Mouse (Mus musculus): ENCODE data around the gene 1700001C02Rik. TPM values are rescaled to one million over a fixed set of nuclear protein-coding genes. Genes with fewer than 3 reads are reported as not detected.

1700001C02Rik gene
- total RNA-seq, 1 experiment, result not detected

DNA sequence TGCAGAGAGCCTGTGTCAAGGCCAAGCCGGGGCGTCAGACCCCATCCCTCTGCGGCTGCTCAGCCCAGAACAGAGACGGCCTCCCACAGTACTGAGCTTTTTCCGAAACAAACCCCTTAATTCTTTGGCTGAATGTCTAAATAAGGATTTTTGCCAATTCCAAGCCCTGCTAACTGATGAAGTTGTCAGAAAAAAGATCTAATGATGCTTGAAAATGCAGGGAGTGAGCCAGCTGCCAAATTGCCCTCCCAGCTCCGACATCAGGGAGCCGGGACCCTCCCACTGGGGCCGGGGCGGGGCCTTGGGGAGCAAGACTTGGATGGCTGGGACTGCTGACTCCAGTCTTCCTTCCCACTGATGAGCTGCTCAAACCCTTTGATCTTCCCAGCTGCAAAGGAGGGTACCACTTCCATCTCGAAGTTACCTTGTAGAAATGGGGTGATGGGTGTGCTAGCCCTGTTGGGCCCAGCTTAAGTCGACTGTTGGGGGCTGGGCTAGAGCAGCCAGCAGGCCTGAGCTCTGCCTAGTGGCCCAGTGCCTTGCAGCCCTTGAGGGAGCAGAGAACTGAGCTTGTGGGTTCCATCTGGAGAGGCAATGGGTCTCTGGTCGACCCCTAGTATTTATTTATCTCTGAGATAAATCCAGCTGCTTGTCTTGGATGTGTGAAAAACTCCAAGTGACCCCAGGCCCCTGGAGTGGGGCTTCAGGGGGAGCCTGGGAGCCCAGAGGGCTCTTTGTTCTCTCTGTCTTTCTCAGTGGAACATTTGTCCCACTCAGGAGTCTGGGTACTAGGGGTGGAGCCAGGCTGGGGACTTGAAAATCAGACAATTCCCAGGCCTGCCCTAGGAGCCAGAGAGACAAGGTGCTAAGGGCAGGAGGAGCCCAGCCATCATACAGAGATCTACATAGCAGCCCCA lies 60.3 kb downstream of the 1700001C02Rik start:
- in situ Hi-C loops (cut with MboI; ENCODE audit: low sequenced_read_pairs in 2 of 2, unreplicated experiment in 2 of 2), result no loop called here
- Histone ChIP-seq H3K9me3 (ENCODE audit: control insufficient read depth, insufficient read depth, low read depth, low read length) (no peaks in the 10 kb centered on the region), H3K4me3 (ENCODE audit: insufficient read depth in 1 of 2, low read depth in 1 of 2, low read length in 2 of 2, poor library complexity in 1 of 2, severe bottlenecking in 1 of 2) (no peak overlapping the region), H3K9ac (ENCODE audit: insufficient read depth, low read depth, low read length, poor library complexity, severe bottlenecking) (no peak overlapping the region), H3K36me3 (ENCODE audit: control insufficient read depth, insufficient read depth, low read length, poor library complexity, severe bottlenecking) (no peaks in the 10 kb centered on the region), H3K4me1 (ENCODE audit: control insufficient read depth in 2 of 2, insufficient read depth in 2 of 2, low read length in 2 of 2, poor library complexity in 1 of 2) (no peaks in the 10 kb centered on the region; a peak in 1 of 4 replicates), H3K27ac (ENCODE audit: insufficient read depth, low read depth, low read length, poor library complexity, severe bottlenecking) (no peak overlapping the region)
- no peak for TF ChIP-seq ZNF384 (IDR thresholded peaks at IDR 0.05; ENCODE audit: low read depth, low read length)
- no peak for TF ChIP-seq CHD2 (IDR thresholded peaks at IDR 0.05; ENCODE audit: low read depth, low read length)
- TF ChIP-seq ZC3H11A (IDR thresholded peaks at IDR 0.05; ENCODE audit: borderline replicate concordance, low read depth, low read length), result no peak
- TF ChIP-seq MAFK (IDR thresholded peaks at IDR 0.05; ENCODE audit: insufficient read depth, low read depth, low read length), result no peak
- TF ChIP-seq HCFC1 (IDR thresholded peaks at IDR 0.05; ENCODE audit: borderline replicate concordance, insufficient read depth, low read length), result no peak
- DNase-seq (ENCODE audit: low read depth, low spot score), result no peak

DNA sequence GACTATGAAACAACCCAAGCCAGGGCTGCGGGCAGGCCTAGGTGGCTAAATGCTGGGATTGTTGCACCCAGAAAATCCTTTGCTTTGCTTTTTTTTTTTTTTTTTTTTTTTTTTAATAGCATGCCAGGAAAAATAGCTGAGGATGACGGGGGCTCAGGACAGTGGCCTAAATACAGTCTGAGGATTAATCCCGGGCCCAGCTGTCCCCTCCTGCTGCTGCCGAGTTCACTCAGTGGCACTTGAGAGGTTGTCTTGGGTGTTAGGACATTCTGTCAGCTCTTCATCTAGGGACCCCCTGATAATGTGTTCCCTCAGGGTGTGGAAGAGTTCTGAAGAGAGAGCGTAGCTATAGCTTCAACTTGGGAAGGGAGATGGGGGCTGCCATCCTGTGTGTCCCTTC lies 61.3 kb downstream of the 1700001C02Rik start:
- H3K27ac ChIP-seq (ENCODE audit: insufficient read depth, low read depth, low read length, poor library complexity, severe bottlenecking), result no peak overlapping the region
- no peak for DNase-seq (ENCODE audit: low read depth, low spot score)
- in situ Hi-C loops (cut with MboI; ENCODE audit: low sequenced_read_pairs in 2 of 2, unreplicated experiment in 2 of 2), result no loop called here
- H3K4me3 ChIP-seq (ENCODE audit: insufficient read depth in 1 of 2, low read depth in 1 of 2, low read length in 2 of 2, poor library complexity in 1 of 2, severe bottlenecking in 1 of 2), result no peak overlapping the region
- H3K9ac ChIP-seq (ENCODE audit: insufficient read depth, low read depth, low read length, poor library complexity, severe bottlenecking), result no peak overlapping the region
- no peaks in the 10 kb centered on the region for H3K9me3 ChIP-seq (ENCODE audit: control insufficient read depth, insufficient read depth, low read depth, low read length)
- H3K36me3 ChIP-seq (ENCODE audit: control insufficient read depth, insufficient read depth, low read length, poor library complexity, severe bottlenecking), result no peaks in the 10 kb centered on the region
- no peak for TF ChIP-seq ZC3H11A (IDR thresholded peaks at IDR 0.05; ENCODE audit: borderline replicate concordance, low read depth, low read length)
- no peak for TF ChIP-seq MAFK (IDR thresholded peaks at IDR 0.05; ENCODE audit: insufficient read depth, low read depth, low read length)
- TF ChIP-seq ZNF384 (IDR thresholded peaks at IDR 0.05; ENCODE audit: low read depth, low read length), result no peak
- no peak for TF ChIP-seq HCFC1 (IDR thresholded peaks at IDR 0.05; ENCODE audit: borderline replicate concordance, insufficient read depth, low read length)
- H3K4me1 ChIP-seq (ENCODE audit: control insufficient read depth in 2 of 2, insufficient read depth in 2 of 2, low read length in 2 of 2, poor library complexity in 1 of 2), result no peaks in the 10 kb centered on the region; a peak in 1 of 4 replicates

DNA sequence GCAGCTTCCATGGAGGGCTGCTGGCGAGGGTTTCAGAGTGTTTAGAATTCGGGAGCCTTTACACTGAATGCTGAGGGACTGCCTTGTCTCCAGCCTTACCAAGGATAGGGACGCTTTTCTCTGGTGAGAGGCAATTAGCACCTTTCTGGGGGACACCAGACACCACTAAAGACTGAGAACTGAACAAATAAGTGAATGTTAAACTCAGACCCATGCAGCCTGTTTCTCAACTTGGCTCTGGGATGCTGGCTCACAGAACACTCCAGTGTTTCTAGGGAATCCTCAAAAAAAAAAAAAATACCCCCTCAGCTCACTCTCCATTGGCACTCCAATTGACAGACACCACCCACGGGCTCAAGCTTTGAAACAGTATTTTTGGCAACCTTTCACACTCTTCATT lies 63.1 kb downstream of the 1700001C02Rik start:
- Histone ChIP-seq H3K36me3 (ENCODE audit: control insufficient read depth, insufficient read depth, low read length, poor library complexity, severe bottlenecking) (no peaks in the 10 kb centered on the region), H3K27ac (ENCODE audit: insufficient read depth, low read depth, low read length, poor library complexity, severe bottlenecking) (no peak overlapping the region), H3K9me3 (ENCODE audit: control insufficient read depth, insufficient read depth, low read depth, low read length) (no peaks in the 10 kb centered on the region), H3K4me1 (ENCODE audit: control insufficient read depth in 2 of 2, insufficient read depth in 2 of 2, low read length in 2 of 2, poor library complexity in 1 of 2) (no peaks in the 10 kb centered on the region; a peak in 1 of 4 replicates), H3K9ac (ENCODE audit: insufficient read depth, low read depth, low read length, poor library complexity, severe bottlenecking) (no peak overlapping the region), H3K4me3 (ENCODE audit: insufficient read depth in 1 of 2, low read depth in 1 of 2, low read length in 2 of 2, poor library complexity in 1 of 2, severe bottlenecking in 1 of 2) (no peak overlapping the region)
- TF ChIP-seq ZNF384 (IDR thresholded peaks at IDR 0.05; ENCODE audit: low read depth, low read length) (no peak), ZC3H11A (IDR thresholded peaks at IDR 0.05; ENCODE audit: borderline replicate concordance, low read depth, low read length) (no peak), MAFK (IDR thresholded peaks at IDR 0.05; ENCODE audit: insufficient read depth, low read depth, low read length) (no peak), CHD2 (IDR thresholded peaks at IDR 0.05; ENCODE audit: low read depth, low read length) (no peak), HCFC1 (IDR thresholded peaks at IDR 0.05; ENCODE audit: borderline replicate concordance, insufficient read depth, low read length) (no peak)
- no peak for DNase-seq (ENCODE audit: low read depth, low spot score)
- in situ Hi-C loops (cut with MboI; ENCODE audit: low sequenced_read_pairs in 2 of 2, unreplicated experiment in 2 of 2), result no loop called here

Other genes starting within 250 kb of the 1700001C02Rik start
- gene Selenoi, start 233.5 kb upstream of the 1700001C02Rik start, total RNA-seq (2012; rRNA removed), result 104 and 110 TPM in 2 replicates
- 0.54 and 0.74 TPM in 2 replicates for gene Drc1, start 184.7 kb upstream of the 1700001C02Rik start, total RNA-seq (2012; rRNA removed)
- gene Otof, start 4.1 kb upstream of the 1700001C02Rik start, total RNA-seq (2012; rRNA removed), result 0.18 and 0.26 TPM in 2 replicates
- not detected in 2 replicates for gene Cib4, start 79.8 kb downstream of the 1700001C02Rik start, total RNA-seq (2012; rRNA removed)
- gene Kcnk3, start 122.1 kb downstream of the 1700001C02Rik start, total RNA-seq (2012; rRNA removed), result 0.16 and 0.31 TPM in 2 replicates
- gene Slc35f6, start 181.9 kb downstream of the 1700001C02Rik start, total RNA-seq (2012; rRNA removed), result 40.0 and 62.2 TPM in 2 replicates
- gene Cenpa, start 200.7 kb downstream of the 1700001C02Rik start, total RNA-seq (2012; rRNA removed), result 102 and 146 TPM in 2 replicates
- gene Dpysl5, start 245.5 kb downstream of the 1700001C02Rik start, total RNA-seq (2012; rRNA removed), result 5.3 and 12.4 TPM in 2 replicates